Mouse (Mus musculus) hematopoietic stem cell, adult 5-6 weeks (primary cell): ENCODE data around the gene Cul9. TPM values are rescaled to one million over a fixed set of nuclear protein-coding genes. Genes with fewer than 3 reads are reported as not detected.

ENCODE experiments used
- ATAC-seq, 2 experiments: fragments of 125-278 bp in 1 of 2; replicated peaks in 1 of 2; 2 replicates each; pipeline ENCODE4 v1.8.0; 2016 to 2017; ENCODE audit warnings: inconsistent platforms in 2 of 2, mild to moderate bottlenecking in 2 of 2, moderate number of reproducible peaks in 2 of 2, low read depth in 1 of 2, moderate TSS enrichment in 1 of 2; ENCODE audit not compliant: low FRiP score in 2 of 2, poor library complexity in 2 of 2, severe bottlenecking in 2 of 2, insufficient read depth in 1 of 2, low TSS enrichment in 1 of 2
- total RNA-seq: library from RNA; stranded (forward); fragments of 172-1452, 232-1000 nt; gene quantifications from 2 replicates; pipeline ENCODE4 v1.2.3, GENCODE M21; 2017

Cul9 gene
- total RNA-seq, 1 experiment from 2014 or later = 32.9 TPM

GRCm38 (mm10) chr17:46484021-46484431 lies 62.2 kb downstream of the Cul9 start:
- ATAC-seq = 0 out of 4 replicates have a peak, but pooled peaks of 1 of the 2 experiments have one; percentile 24

- peak; percentile 52 to 54; a peak in 1 of 4 replicates for ATAC-seq
Observed at GRCm38 (mm10) chr17:46483561-46484001, 62.6 kb downstream of the Cul9 start.

- no peak for ATAC-seq
Observed at GRCm38 (mm10) chr17:46477286-46477685, 68.9 kb downstream of the Cul9 start.

GRCm38 (mm10) chr17:46476601-46477000 lies 69.6 kb downstream of the Cul9 start:
- no peak for ATAC-seq

GRCm38 (mm10) chr17:46467830-46468229 lies 78.4 kb downstream of the Cul9 start:
- no peak for ATAC-seq

DNA sequence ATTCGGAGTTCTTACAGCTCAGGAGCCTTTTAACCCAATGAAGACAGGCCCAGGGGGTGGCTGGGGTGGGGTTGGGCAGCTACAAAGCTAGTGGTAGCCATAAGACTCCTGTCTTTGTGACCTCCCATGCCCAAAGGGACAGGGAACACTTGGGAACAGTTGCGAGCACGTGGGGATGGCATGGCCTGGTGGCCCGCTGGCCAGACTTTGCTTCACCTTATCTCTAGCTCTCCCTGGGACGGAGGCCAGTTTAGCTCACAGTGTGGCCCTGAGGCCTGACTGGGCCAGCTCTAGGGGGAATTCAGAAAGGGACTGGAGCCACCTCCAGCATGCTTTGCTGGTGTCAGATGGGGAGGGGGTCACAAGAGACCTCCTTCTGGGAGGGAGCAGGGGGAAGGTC lies 84.0 kb downstream of the Cul9 start:
- no peak for ATAC-seq

DNA sequence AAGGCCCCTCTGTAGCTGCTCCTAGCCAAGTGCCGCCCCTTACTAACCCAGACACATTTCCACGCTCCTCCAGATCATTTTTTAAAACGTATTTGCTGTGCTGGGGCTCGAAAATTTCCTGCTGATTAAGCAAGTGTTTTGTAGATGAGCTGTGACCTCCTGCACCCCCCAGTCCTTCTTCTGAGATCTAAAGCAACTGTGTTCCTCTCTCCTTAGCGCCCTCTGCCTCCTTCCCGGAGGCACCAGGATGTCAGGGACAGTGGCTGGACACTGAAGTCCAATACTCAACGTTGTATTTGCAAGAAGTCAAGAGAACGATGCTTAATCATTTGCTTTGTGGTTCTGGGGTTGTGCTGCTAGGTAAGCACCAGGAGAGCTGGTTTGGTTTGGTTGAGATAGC lies 84.8 kb downstream of the Cul9 start:
- no peak for ATAC-seq

DNA sequence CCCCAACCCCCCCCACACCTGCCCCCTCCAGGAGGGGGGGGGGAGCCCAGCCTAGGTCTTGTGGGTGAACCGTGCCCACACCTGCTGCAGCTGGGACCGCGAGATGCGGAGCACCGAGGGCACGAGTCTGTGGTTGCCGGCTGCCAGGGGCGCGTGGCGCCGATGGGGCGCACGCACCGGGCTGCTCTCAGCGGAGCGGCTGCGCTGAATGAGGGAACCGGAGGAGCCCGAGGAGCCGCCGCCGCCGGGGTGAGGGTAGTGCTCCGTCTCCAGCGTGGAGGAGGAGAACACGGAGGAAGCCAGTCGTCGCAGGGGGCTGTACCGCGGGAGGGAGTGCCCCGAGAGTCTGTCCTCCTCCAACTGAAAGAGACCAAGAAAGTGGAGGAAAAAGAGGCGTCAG lies 85.5 kb downstream of the Cul9 start:
- ATAC-seq = peak in 1 of 2 experiments; percentile 41; a peak in 1 of 4 replicates

GRCm38 (mm10) chr17:46458439-46458838 lies 87.7 kb downstream of the Cul9 start:
- no peak for ATAC-seq

DNA sequence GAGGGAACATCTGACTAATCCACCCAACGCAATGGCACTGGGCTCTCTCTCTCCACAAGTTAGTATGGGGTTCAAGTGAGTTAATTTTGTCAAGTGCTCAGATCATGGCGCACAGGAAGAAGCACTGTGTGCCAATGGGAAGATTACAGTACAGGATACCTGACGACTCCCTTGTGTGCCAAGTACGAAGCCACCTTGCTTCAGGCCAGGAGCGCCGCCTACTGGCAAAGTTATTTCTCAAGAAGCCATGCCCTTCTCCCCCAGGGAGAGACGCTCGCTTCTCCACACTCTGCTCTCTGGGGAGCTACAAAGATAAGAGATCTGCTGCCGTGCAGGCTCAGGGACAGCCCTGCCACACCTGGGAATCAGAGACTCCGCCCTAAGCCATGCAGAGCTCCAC lies 88.4 kb downstream of the Cul9 start:
- ATAC-seq = no peak; a peak in 1 of 4 replicates

- no peak for ATAC-seq
Observed at GRCm38 (mm10) chr17:46455110-46455691, 91.0 kb downstream of the Cul9 start.

GRCm38 (mm10) chr17:46454539-46454938 lies 91.6 kb downstream of the Cul9 start:
- no peak for ATAC-seq

- ATAC-seq = no peak
Observed at GRCm38 (mm10) chr17:46453970-46454411, 92.2 kb downstream of the Cul9 start.

- ATAC-seq = no peak
Observed at GRCm38 (mm10) chr17:46453302-46453948, 92.8 kb downstream of the Cul9 start.

DNA sequence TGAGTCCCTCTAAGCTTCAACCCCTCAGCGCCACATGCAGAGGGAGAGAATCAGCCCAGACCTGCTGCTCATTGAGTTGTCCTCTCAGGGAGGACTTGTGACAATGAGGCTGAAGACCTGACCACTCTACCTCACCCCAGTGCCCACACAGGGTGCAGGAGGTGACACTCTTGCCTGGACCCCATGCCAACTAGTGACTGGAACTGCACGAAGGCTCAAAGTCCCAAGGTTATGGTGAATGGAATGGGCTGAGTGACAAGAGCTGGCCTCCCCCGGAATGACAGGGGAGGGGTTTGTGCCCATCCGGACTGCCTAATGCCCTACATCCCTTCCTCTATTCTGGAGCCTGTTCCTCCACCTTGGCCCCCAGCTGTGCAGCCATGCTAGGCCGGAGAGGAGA lies 93.5 kb downstream of the Cul9 start:
- no peak for ATAC-seq
